Mouse (Mus musculus) spleen, embryonic (tissue): ENCODE measurements around the gene Cpsf2.

Source experiments
- CTCF ChIA-PET: fragments of 350-600 bp; sonication (Branson Sonifier 250); formaldehyde crosslinking; loops from one replicate; lab custom pipeline; 2022; lab: Charles Lee

Gene Cpsf2

DNA sequence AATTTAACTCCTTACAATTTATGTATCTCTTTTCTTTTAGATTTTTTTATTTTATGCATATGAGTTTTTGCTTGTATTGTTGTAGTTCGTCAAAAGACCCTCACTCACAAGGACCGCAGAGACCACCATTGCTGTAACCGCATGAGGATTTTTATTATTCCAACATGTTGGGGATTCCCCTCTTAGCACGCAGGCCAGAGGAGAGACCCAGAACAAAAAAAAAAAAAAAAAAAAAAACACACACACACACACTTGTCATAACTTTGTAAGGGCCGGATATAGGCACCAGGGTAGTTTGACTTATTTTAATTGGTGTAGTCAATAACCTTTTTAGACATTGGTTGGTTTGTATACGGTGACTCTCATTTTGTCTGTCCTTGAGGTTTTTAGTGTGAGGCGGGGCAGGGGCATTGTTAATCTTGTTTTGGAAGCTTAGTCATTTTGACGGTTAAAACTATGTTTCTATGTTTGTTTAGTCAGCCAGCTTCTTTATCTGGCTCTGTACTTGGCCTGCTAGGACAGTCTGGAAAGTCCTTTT is 3.5 kb downstream of the Cpsf2 start:
- CTCF ChIA-PET: interaction anchor here (0.7 to 1.2 kb wide), 2 partner anchors 23 to 734 kb away, joined by 4 to 7 read pairs; no protein-coding TSS in a partner anchor

DNA sequence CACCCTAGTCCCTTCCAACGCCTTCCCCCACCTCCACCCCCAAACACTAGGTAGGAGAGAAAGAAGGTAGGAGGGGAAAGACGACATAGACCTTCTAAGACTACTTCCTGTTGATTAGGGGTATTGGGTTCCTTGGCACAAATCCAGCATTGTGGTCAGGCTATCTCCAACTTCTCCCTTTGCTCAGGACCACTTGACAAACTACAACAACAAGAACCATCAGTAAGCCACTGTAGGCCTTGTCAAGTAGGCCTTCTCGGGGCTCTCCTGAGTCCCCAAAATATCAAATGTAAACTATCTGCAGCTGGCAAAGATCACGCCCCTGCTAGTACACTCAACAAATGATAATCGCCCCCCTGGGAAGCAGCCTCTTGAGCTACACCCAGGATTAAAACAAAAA is 4.5 kb downstream of the Cpsf2 start:
- CTCF ChIA-PET: no interaction called here

DNA sequence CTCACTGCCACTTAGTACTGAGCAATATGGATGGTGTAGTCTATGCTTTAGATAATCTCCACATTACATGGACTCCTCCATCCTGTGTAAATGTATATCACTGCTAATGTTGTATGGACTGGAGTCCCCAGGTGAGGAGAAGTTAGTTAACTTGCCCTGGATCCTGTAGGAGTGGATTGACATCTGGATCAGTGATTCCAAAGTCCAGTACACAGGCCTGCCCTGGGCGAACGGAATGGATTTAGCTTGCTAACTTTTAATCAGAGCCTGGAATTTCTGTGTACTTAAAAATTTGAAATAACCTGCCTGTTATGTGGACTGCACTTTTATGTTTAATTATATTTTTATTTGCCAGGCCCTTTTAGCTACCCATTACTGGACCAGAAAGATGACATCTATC is 5.8 kb downstream of the Cpsf2 start:
- CTCF ChIA-PET: interaction anchor here (0.7 to 1.3 kb wide), 3 partner anchors 9 to 917 kb away, joined by 3 to 14 read pairs (median 4); no protein-coding TSS in a partner anchor

DNA sequence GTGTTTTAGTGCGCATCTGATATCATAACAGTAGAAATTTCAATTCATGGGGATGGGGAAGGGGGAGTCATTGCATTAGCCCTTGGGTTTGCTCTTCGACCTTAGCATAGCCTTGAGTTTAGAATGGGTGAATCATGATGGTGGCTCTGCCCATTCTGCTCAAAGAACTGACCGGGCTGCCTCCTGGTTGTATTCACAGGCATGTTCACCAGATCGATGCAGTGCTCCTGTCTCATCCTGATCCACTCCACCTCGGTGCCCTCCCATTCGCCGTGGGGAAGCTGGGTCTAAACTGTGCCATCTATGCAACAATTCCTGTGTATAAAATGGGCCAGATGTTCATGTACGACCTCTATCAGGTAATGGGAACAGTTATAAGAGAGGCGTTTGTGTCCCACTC is 7.2 kb downstream of the Cpsf2 start:
- CTCF ChIA-PET: interaction anchor here (0.7 kb wide), 1 partner anchor 565 kb away, joined by 3 read pairs; no protein-coding TSS in a partner anchor

DNA sequence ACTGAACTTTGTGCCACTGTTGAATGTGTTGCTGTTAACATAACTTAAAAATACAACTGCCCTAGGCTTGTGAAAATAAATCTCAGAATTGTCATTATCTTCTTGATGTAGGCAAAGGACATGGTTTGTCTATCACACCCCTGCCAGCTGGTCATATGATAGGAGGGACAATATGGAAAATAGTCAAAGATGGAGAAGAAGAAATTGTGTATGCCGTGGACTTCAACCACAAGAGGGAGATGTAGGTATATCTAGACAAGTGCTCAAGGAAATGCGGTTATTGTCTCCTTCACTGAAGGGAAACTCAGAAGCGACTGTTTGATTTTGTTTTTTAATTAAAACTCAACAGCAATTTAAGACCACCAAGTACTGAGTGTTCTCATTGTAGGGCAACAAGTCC is 9.3 kb downstream of the Cpsf2 start:
- CTCF ChIA-PET: no interaction called here

DNA sequence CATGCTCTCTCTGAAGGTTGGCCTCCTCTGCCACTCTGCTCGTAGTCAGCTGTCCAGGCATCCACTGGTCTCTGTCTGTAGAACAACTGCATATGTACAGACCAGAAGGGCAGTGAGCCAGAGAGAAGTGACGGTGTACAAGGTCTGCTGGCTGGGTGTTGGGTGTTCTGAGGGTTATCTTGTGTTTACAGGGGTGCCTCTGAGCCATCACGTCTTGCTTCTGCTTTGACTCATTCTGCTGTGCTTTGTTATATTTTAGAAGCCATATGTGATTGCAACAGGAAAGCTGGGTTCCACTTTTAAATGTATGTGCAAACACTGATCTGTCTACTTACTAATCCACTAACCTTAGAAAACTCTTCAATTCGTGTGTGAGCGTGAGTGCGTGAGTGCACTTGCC is 11.9 kb downstream of the Cpsf2 start:
- CTCF ChIA-PET: no interaction called here

DNA sequence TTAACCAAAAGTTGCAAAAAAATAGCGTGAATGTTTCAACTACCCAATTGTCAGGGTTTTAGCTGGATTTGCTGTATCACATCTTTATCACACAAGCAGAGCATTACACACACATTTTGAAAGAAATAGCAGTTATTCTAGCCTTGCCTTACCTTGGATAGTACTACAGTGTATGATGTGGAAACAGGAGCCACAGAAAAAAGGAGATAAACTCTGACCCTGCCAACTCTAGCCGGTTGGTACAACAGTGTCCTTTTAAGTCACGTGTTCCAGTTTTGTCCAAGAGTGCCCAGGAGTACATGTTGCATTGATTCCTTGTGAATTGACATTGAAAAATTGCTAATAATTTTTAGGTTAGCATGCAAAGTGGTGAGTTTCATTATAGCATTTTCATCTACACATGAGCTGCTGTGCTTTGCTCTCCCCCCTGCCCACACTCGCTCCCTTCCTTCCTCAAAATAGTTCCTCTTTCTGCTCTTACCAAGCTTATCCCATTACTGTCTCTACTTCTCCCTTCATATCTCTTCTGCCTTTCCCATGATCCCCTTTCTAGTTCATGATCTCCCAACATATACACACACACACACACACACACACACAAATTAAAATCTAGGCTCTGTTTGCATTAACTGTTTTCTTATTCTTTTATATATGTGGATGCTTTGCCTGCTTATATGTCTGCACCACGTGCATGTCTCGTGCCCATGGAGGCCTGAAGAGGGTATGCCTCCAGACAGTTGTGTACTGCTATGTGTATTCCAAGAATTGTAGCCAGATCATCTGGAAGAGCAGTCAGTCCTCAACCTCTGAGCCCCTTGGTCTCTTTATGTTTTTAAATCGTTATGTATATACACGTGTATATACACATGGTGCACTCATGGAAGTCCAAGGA is 19.0 kb downstream of the Cpsf2 start:
- CTCF ChIA-PET: interaction anchor here (0.6 to 0.7 kb wide), 2 partner anchors 424 to 711 kb away, joined by 3 to 6 read pairs; no protein-coding TSS in a partner anchor

DNA sequence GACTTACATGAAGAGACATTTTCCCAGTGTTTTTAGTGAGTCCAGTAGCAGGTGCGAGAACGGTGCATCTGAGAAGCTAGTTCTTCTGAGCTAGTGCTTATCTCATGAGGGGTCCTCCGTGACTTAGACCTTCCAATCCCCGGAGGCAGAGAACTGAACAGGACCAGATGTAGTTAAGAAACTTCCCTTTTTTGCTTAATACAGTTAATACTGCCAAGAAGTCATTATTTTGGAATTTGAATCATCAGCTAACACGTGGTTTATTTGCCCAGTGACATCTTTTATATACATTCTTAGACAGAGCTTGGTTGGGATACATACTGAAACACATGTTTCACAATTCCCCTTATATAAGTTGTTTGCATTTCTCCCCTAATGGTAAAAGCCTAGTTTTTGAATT is 23.1 kb downstream of the Cpsf2 start:
- CTCF ChIA-PET: no interaction called here

DNA sequence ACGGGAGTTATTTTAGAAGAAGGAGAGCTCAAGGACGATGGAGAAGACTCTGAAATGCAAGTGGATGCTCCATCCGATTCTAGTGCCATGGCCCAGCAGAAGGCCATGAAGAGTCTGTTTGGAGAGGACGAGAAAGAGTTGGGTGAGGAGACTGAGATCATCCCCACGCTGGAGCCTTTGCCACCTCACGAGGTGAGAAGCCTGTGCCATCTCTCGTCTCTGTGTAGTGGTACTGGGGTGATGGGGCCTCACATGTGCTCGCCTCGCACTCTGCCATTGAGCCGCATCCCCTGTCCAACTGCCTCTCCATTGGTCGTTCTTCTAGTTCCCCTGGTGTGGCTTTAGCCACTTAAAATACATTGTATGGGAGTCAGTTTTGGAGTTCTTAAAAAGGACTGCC is 25.0 kb downstream of the Cpsf2 start:
- CTCF ChIA-PET: no interaction called here

DNA sequence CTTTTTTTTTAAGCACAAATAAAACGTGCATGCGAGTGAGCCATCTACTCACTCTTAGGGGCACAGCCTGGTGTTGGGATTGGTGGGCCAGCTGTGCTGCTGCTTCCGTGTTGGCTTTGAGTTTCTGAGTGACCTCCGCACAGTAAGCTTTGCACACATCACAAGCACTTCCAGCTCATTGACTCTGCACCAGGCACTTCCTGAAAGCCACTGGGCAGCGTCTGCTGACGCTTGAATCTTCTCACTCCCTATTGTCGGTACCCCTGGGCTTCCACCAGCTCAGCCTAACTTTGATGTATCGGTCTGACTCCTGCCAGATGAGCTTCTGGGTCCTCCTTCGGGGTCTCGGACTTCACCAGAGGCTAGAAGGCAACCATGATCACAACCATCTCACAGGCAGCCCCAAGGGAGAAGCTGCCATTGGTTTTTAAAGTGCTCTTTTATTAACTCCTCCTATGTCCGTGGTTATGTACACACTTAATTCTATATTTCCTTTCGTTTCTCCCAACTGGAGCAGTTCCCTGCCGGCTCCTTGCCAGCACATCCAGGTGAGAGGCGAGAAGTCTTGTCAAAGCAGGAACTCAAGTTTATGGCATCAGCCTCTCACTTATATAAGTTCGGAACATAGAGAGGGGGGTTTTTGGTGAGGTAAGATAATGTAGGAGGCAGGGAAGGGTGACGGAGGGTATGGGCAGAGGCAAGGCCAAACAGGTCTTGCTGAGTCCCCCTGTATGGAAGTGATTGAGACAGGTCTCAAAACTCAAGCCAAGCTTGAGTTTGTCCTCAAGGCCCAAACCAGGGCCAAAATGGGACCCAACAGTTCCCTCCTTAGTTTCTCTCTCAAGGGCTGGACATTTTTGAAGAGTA is 32.6 kb downstream of the Cpsf2 start:
- CTCF ChIA-PET: interaction anchor here (0.6 kb wide), 1 partner anchor 483 kb away, joined by 3 read pairs; no protein-coding TSS in a partner anchor

DNA sequence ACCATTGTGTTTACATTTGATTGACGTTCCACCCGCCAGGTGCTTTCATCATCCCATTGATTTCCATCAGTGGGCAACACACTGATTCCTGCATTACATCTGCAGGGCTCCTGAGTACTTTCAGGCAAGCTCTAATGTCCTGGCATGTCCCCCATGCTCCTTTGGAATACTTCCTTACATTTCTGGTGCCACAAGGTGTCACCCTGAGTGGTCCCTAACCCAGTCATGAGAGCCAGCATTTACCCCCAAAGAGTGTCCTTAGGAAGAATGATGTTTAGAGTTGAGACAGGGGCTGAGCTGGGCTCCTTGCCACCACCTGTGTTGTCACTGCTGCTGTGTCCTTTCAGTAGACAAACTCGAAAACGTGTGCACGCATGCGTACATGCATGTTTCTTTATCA is 33.8 kb downstream of the Cpsf2 start:
- CTCF ChIA-PET: no interaction called here

DNA sequence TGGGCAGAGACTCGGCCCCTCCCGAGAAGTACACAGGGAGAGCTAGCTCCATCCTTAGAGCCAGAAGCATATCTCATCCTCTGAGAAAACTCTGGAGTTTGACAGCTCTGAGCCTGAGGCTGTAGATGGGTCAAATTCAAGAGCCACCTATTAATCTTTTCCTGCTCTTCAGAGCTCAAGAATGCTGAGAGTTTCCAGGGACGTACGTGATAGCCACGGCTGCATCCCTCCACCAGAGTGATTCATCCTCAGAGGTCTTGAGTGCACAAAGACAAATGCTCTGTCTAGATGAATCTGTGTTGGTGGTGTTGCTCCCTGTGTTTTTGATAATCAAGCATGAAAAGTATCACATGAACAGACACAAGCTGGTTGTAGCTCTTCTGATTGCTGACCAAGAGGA is 38.6 kb downstream of the Cpsf2 start:
- CTCF ChIA-PET: no interaction called here

DNA sequence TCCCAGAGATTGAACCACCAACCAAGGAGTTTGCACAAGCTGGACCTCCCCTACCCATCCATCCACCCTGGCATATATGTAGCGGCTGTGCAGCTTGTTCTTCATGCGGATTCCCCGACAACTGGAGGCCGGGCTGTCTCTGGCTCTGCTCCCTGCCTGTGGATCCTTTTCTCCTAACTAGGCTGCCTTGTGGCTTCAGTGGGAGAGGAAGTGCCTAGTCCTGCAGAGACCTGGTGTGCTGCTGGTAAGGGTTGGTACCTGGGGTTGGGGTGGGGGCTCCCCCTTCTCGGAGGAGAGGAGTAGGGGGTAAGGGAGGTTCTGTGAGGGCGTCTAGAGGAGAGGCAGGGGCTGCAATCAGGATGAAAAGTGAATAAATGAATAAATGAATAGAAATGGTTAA is 39.3 kb downstream of the Cpsf2 start:
- CTCF ChIA-PET: no interaction called here

DNA sequence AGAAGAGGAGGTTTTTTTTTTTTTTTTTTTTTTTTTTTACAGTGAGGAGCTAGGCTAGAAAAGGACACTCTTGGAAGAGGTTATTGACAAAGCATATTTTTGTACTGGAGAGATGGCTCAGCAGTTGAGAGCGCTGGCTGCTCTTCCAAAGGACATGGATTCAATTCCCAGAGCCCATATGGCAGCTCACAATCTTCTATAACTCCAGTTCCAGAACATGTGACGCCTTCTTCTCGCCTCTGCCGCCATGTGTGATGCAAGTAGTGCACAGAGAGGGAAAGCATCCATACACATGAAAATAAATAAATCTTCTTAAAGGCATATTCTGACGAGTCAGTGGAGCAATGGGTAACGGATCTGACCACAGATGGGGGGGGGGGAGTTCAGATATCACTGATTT is 46.1 kb downstream of the Cpsf2 start:
- CTCF ChIA-PET: no interaction called here

DNA sequence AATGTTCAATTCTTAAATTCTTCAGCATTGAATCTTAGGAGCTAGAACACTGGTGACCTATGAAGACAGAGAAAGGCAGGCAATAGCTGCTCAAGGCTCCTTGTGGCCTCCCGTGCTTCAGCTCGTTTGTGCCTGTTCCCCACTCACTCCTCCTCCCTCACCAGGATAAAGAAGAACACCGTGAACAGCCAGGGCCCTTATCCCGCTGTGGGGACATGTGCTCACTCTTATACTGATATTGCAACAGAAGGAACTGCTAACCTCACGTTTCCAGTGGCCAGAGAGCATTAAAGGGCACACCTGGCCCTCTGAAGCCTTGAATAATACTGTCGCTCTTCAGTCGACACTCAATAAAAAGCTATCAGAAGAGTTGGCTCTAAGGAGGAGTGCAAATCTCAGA is 53.4 kb downstream of the Cpsf2 start:
- CTCF ChIA-PET: no interaction called here

DNA sequence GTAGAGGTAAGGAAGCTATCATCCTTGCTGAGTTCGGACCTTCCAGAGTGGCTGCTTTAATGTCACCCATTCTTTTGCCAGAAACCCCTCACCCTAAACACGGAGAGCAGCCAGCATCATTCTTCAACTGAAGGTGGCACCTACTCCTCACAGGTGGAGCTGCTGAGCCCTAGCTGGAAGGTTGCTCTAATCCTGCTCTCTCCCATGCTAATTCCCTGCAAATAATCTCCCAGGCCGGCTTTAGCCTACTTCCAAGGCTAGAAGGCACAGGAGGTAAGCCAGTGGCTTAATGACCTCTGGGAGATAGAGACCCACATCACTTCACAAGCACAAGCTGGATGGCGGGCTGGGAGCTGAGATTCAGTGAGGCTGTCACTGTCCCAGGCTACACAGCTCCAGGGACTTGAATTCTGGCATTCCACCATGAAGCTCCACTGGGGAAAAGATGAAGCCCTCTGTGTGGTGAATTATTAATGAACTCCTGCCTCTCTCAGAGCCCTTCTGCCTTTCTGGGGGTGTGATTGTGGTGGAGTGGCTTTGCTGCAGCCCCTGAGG is 54.2 kb downstream of the Cpsf2 start:
- CTCF ChIA-PET: interaction anchor here (0.5 kb wide), 1 partner anchor 393 kb away, joined by 21 read pairs; no protein-coding TSS in a partner anchor

DNA sequence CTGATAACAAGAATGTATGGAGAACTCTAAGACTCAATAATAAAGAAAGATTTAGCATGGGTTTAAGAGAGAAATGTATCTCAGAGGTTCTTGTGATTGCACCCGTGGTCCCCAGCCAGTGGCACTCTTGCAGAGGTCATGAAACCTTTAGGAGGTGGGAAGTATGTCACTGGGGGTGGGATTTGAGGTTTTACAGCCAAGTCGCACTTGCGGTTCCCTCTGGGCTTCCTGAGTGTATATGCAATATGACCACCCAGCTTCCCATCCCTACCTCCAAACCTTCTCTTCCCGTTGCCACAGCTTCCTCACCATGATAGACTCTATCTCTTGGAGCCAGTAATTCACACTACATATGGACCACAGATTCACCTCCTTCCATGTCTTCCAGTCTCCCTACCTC is 59.1 kb downstream of the Cpsf2 start:
- CTCF ChIA-PET: no interaction called here

DNA sequence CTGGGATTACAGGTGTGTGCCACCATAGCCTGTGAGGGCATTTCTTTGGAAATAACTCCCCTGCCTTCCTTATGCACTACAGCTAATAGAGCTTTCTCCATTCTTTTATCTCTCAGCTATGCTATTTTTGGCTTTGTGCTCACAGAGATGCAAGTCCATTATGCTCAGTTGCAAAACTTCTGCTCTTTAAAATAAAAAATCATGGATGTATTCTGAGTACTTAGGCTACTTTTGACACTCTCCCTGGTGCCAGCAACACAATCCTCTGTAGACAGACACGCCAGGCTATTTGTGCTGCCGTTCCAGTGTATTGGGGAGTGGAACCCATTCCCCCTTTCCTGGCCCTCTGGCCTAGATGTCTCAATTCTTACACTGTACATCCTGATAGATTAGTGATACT is 64.1 kb downstream of the Cpsf2 start:
- CTCF ChIA-PET: no interaction called here

DNA sequence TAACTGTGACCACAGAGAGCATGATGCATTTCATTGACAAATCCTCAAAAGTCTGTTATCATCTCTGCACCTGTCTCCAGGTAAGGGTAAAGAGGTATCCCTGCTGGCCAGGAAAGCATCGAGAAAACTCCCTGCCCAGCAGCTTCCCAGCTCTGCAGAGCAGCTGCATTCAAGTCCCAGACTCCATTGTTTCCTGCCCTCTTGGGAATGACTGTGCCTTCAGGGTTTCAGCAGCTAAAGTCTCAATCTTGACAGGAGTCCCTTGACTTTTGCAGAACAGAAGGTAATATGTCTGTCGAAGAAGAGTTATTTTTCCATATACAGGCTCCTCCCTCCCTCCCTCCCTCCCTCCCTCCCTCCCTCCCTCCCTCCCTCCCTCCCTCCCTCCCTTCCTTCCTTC is 65.9 kb downstream of the Cpsf2 start:
- CTCF ChIA-PET: interaction anchor here (0.7 kb wide), 1 partner anchor 21 kb away, joined by 13 read pairs; no protein-coding TSS in a partner anchor

DNA sequence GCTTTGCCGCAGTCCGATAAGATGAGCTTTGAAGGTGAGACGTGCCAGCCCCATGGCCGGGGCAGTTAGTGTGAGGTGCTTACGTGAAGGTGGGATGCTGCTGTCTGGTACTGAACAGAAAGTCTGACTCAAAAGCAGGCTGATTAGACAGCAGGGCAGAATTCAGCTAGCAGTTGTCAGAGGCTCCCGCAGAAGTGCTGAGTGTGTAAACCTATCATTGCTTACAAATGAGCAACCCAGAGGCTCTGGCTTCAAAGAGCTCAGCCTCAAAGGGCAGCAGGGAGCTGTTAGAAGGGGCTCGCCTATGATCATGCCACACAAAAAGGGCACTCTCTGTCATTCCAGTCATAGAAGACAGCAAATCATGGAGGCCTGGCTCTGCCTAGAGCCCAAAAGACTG is 66.5 kb downstream of the Cpsf2 start:
- CTCF ChIA-PET: no interaction called here

DNA sequence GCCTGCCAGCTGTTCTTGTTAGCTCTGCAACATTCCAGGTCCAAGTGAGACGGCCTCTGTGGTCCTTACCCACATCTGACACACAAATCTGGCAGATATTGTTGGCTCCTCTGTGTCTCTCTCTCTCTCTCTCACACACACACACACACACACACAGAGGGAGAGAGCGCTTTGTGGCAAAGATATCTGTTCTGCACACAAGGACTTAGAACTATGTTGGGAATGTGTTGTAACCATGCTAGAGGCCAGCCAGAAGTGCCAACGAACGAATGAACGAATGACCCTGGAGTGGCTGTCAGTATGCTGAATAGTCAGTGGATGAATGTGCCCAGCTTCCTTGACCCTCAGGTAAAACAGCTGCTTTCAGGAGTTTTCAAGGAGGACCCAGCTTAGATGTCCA is 68.1 kb downstream of the Cpsf2 start:
- CTCF ChIA-PET: no interaction called here

DNA sequence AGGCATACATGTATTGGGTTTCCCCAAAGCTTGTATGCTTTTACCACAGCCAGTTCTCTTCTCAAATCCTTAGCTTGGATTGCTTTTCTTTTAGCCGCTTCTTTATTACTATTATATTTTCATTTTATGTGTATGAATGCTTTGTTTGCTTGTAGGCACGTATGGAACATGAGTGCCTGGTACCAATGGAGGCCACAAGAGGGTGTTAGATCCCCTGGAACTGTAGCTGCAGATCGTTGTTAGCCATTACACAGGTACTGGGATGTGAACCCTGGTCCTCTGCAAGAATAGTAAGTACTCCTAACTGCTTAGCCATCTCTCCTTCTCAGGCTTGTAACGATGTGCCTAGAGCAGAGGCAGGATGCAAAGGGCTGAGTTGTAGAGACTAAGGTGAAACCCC is 78.4 kb downstream of the Cpsf2 start:
- CTCF ChIA-PET: no interaction called here
